Mouse (Mus musculus): Measurements from ENCODE around the gene Ltbp4.

DNA sequence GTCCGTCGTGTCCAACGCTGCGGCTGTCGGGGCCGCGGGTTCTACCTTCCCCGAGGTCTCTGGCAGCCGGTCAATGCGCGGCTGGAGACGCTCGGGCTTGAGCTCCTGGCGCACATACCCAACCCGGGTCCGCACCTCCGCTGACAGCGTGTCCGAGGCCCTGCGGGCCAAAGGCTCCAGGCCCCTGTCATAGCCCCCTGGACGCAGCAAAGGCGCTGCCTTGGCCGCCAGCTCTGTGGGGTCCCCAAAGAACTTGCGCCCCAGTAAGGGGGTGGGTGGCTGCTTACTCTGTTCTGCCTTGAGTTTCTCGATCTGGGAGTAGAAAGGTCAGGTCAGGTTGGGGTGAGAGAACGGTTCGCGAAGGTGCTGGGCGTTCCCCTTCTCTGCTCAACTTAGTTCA is 26.9 kb upstream of the Ltbp4 start:
- no peak for TF ChIP-seq CTCF (conservative IDR thresholded peaks at IDR 0.05; ENCODE audit: insufficient read depth, insufficient read length, low read depth, low read length)
- no peak for TF ChIP-seq POLR2A (IDR thresholded peaks at IDR 0.05; ENCODE audit: low read depth, low read length)

Measured in kidney, adult 2 months (tissue).